ENCODE assay signal across 9 mouse cellular contexts in genomic region chr1:171256937-171257548, GRCm38 (mm10). TPM values are rescaled to one million over a fixed set of nuclear protein-coding genes. Genes with fewer than 3 reads are reported as not detected.
DNase-seq lines count a peak whose midpoint lies in the region; ATAC-seq and TF ChIP-seq lines count a peak whose summit lies in the region.
"Had no signal": no experiment of that assay in that cellular context is flagged by ENCODE, and none has a peak within 500 bp of the region (broad histone marks: within the 10 kb centered on the region; RNA-seq: fewer than 3 reads in every experiment).

No protein-coding gene starts in this region.

- H3K4me1 ChIP-seq in embryonic facial prominence, embryonic 14.5 days (ENCODE audit: control insufficient read depth, insufficient read depth, low read length): peaks cover 10% of the 10 kb centered on the region
- peaks cover 8% of the 10 kb centered on the region; the same call in 1 of the 2 replicates for H3K4me1 ChIP-seq in hindbrain, postnatal 0 days (ENCODE audit: insufficient read depth, low read length)

- WGBS in embryonic facial prominence, embryonic 14.5 days: 69% methylated on average over 15 of the region's 15 CpGs
- WGBS in hindbrain, postnatal 0 days: 70% methylated on average over 15 of the region's 15 CpGs

- H3K36me3 ChIP-seq in embryonic facial prominence, embryonic 14.5 days (ENCODE audit: control insufficient read depth, insufficient read depth, low read length): peaks cover 65% of the 10 kb centered on the region
- no peaks in the 10 kb centered on the region for H3K36me3 ChIP-seq in hindbrain, postnatal 0 days (ENCODE audit: insufficient read depth, low read length)
- H3K36me3 ChIP-seq: hindbrain, embryonic 15.5 days had no signal

- H3K27me3 ChIP-seq in embryonic facial prominence, embryonic 14.5 days (replicated peaks; ENCODE audit: control insufficient read depth, insufficient read depth, low read length): no peaks in the 10 kb centered on the region
- no peaks in the 10 kb centered on the region for H3K27me3 ChIP-seq in hindbrain, postnatal 0 days (ENCODE audit: insufficient read depth, low read length)
- H3K27me3 ChIP-seq: hindbrain, embryonic 15.5 days had no signal

- no peak overlapping the region for H3K27ac ChIP-seq in embryonic facial prominence, embryonic 14.5 days (replicated peaks; ENCODE audit: low read depth, low read length)
- H3K27ac ChIP-seq in hindbrain, postnatal 0 days: no peak overlapping the region
- H3K27ac ChIP-seq: hindbrain, embryonic 15.5 days had no signal

- no peak overlapping the region for H3K4me3 ChIP-seq in embryonic facial prominence, embryonic 14.5 days (ENCODE audit: low read depth, low read length)
- no peak overlapping the region for H3K4me3 ChIP-seq in hindbrain, postnatal 0 days (ENCODE audit: low read length)
- H3K4me3 ChIP-seq: hindbrain, embryonic 15.5 days had no signal

- H3K9me3 ChIP-seq in embryonic facial prominence, embryonic 14.5 days (ENCODE audit: control insufficient read depth, low read length): no peaks in the 10 kb centered on the region
- H3K9me3 ChIP-seq in hindbrain, postnatal 0 days (ENCODE audit: low read length): no peaks in the 10 kb centered on the region
- H3K9me3 ChIP-seq: hindbrain, embryonic 15.5 days had no signal

- H3K9ac ChIP-seq in embryonic facial prominence, embryonic 14.5 days (ENCODE audit: low read depth, low read length): no peak overlapping the region
- no peak overlapping the region for H3K9ac ChIP-seq in hindbrain, postnatal 0 days (replicated peaks; ENCODE audit: low read length)
- H3K9ac ChIP-seq: hindbrain, embryonic 15.5 days had no signal

- peak; percentile 86 for TF ChIP-seq CTCF in hindbrain, postnatal 0 days (IDR thresholded peaks at IDR 0.05; ENCODE audit: low read depth)

- peak; percentile 35; the same call in 1 of the 2 replicates for ATAC-seq in embryonic facial prominence, embryonic 14.5 days (ENCODE audit: low read depth)
- ATAC-seq in hindbrain, postnatal 0 days: 0 out of 2 replicates have a peak, but pooled peaks have one; percentile 13

- peak; percentile 69 for DNase-seq in adrenal gland, adult 2 months
- no peak for DNase-seq in adrenal gland, adult 8-10 months
- DNase-seq in urinary bladder, postnatal 25 days (ENCODE audit: low spot score): peak; percentile 48
- no peak for DNase-seq in urinary bladder, postnatal 10 days (ENCODE audit: low spot score)
- peak; percentile 84 for DNase-seq in embryonic facial prominence, embryonic 14.5 days (ENCODE audit: low spot score)
- DNase-seq in hindbrain, postnatal 0 days (ENCODE audit: low spot score): peak; percentile 87
- DNase-seq in lung, adult 18-20 months: peak; percentile 53 to 70
- DNase-seq in right cerebral cortex, postnatal 10 days (ENCODE audit: low spot score in 2 of 2): peak; percentile 72 to 78

- H3K4me2 ChIP-seq in embryonic facial prominence, embryonic 14.5 days (ENCODE audit: low read depth, low read length): no peak overlapping the region
- H3K4me2 ChIP-seq in hindbrain, postnatal 0 days (ENCODE audit: low read depth, low read length): no peak overlapping the region
- H3K4me2 ChIP-seq: hindbrain, embryonic 15.5 days had no signal

RNA-seq across cellular contexts. Expression of gene Ndufs2, which starts 5.9 kb away (rescaled TPM):
- 100 to 1,000 TPM; 558 to 829 TPM for total RNA-seq in adrenal gland, adult 2 months (2021)
- polyA plus RNA-seq in adrenal gland, adult 2 months (2012; rRNA removed): 210 and 224 TPM in 2 replicates
- total RNA-seq in adrenal gland, adult 8-10 months (2022): 100 to 1,000 TPM; 609 to 713 (median 672) TPM
- polyA plus RNA-seq in embryonic facial prominence, embryonic 14.5 days (2014; fragmentation: Nextera tagmentation; extraction: Ambion mirVana): 233 and 246 TPM in 2 replicates
- 234 and 269 TPM in 2 replicates for total RNA-seq in hindbrain, postnatal 0 days (2014; rRNA removed)
- 279 and 286 TPM in 2 replicates for polyA plus RNA-seq in hindbrain, postnatal 0 days (2015; fragmentation: Nextera tagmentation; extraction: Ambion mirVana)

RNA-seq across cellular contexts. Expression of gene Adamts4, which starts 6.8 kb away (rescaled TPM):
- total RNA-seq in adrenal gland, adult 2 months (2021): 1 to 10 TPM; 1.1 to 1.3 TPM
- polyA plus RNA-seq in adrenal gland, adult 2 months (2012; rRNA removed): 1.7 and 2.8 TPM in 2 replicates
- total RNA-seq in adrenal gland, adult 8-10 months (2022): under 1 TPM; 0.46 to 0.80 (median 0.60) TPM
- 11.7 and 13.1 TPM in 2 replicates for polyA plus RNA-seq in embryonic facial prominence, embryonic 14.5 days (2014; fragmentation: Nextera tagmentation; extraction: Ambion mirVana)
- 7.4 and 8.9 TPM in 2 replicates for total RNA-seq in hindbrain, postnatal 0 days (2014; rRNA removed)
- 4.4 and 5.1 TPM in 2 replicates for polyA plus RNA-seq in hindbrain, postnatal 0 days (2015; fragmentation: Nextera tagmentation; extraction: Ambion mirVana)

RNA-seq across cellular contexts. Expression of gene B4galt3, which starts 13.1 kb away (rescaled TPM):
- 10 to 100 TPM; 30.3 to 33.4 TPM for total RNA-seq in adrenal gland, adult 2 months (2021)
- 53.0 and 56.7 TPM in 2 replicates for polyA plus RNA-seq in adrenal gland, adult 2 months (2012; rRNA removed)
- total RNA-seq in adrenal gland, adult 8-10 months (2022): 10 to 100 TPM; 28.5 to 44.8 (median 43.0) TPM
- 60.2 and 64.0 TPM in 2 replicates for polyA plus RNA-seq in embryonic facial prominence, embryonic 14.5 days (2014; fragmentation: Nextera tagmentation; extraction: Ambion mirVana)
- total RNA-seq in hindbrain, postnatal 0 days (2014; rRNA removed): 80.5 and 101 TPM in 2 replicates
- 88.8 and 91.9 TPM in 2 replicates for polyA plus RNA-seq in hindbrain, postnatal 0 days (2015; fragmentation: Nextera tagmentation; extraction: Ambion mirVana)

RNA-seq across cellular contexts. Expression of gene Fcer1g, which starts 22.9 kb away (rescaled TPM):
- total RNA-seq in adrenal gland, adult 2 months (2021): 10 to 100 TPM; 22.9 to 31.2 TPM
- polyA plus RNA-seq in adrenal gland, adult 2 months (2012; rRNA removed): 56.0 and 66.2 TPM in 2 replicates
- 10 to 100 TPM; 21.8 to 34.4 (median 28.3) TPM for total RNA-seq in adrenal gland, adult 8-10 months (2022)
- polyA plus RNA-seq in embryonic facial prominence, embryonic 14.5 days (2014; fragmentation: Nextera tagmentation; extraction: Ambion mirVana): 92.7 and 100 TPM in 2 replicates
- total RNA-seq in hindbrain, postnatal 0 days (2014; rRNA removed): 24.2 and 30.6 TPM in 2 replicates
- polyA plus RNA-seq in hindbrain, postnatal 0 days (2015; fragmentation: Nextera tagmentation; extraction: Ambion mirVana): 31.4 and 34.6 TPM in 2 replicates

RNA-seq across cellular contexts. Expression of gene Ppox, which starts 23.9 kb away (rescaled TPM):
- total RNA-seq in adrenal gland, adult 2 months (2021): 10 to 100 TPM; 28.6 to 32.2 TPM
- polyA plus RNA-seq in adrenal gland, adult 2 months (2012; rRNA removed): 44.2 and 55.0 TPM in 2 replicates
- total RNA-seq in adrenal gland, adult 8-10 months (2022): 10 to 100 TPM; 39.7 to 86.2 (median 65.6) TPM
- polyA plus RNA-seq in embryonic facial prominence, embryonic 14.5 days (2014; fragmentation: Nextera tagmentation; extraction: Ambion mirVana): 44.3 and 53.0 TPM in 2 replicates
- total RNA-seq in hindbrain, postnatal 0 days (2014; rRNA removed): 35.0 and 44.3 TPM in 2 replicates
- polyA plus RNA-seq in hindbrain, postnatal 0 days (2015; fragmentation: Nextera tagmentation; extraction: Ambion mirVana): 32.4 and 34.3 TPM in 2 replicates

Comparison
In these comparisons a context has a peak if more than half of its experiments do, and no peak if none do; other contexts are left out.
1. DNase-seq: peak in adrenal gland, adult 2 months (single experiment), urinary bladder, postnatal 25 days (single experiment), embryonic facial prominence, embryonic 14.5 days (single experiment), hindbrain, postnatal 0 days (single experiment), lung, adult 18-20 months (2 of 2) and right cerebral cortex, postnatal 10 days (2 of 2); none in adrenal gland, adult 8-10 months (single experiment) and urinary bladder, postnatal 10 days (single experiment).